Mouse (Mus musculus) ES-E14 (cell line): ENCODE data around the gene Acvr1. TPM values are rescaled to one million over a fixed set of nuclear protein-coding genes. Genes with fewer than 3 reads are reported as not detected.

Source experiments
- DNase-seq: peaks from one replicate; pipeline ENCODE4 v3.0.0-alpha.2; 2013; ENCODE audit warnings: low read depth, low spot score
- H3K27ac ChIP-seq: 2 replicates; pipeline ENCODE4 v1.5.1; 2012; ENCODE audit warnings: low read depth, mild to moderate bottlenecking, low read length, moderate library complexity, mixed read lengths; ENCODE audit not compliant: poor library complexity, insufficient read depth, severe bottlenecking
- H3K36me3 ChIP-seq: 2 replicates; pipeline ENCODE4 v1.6.1; 2012; ENCODE audit warnings: mild to moderate bottlenecking, low read length, moderate library complexity, mixed read lengths; ENCODE audit not compliant: control insufficient read depth, poor library complexity, insufficient read depth, severe bottlenecking
- H3K4me1 ChIP-seq, 2 experiments: fragments of 150-350 bp in 1 of 2; sonication (generic) in 1 of 2; 2 replicates each; pipeline ENCODE4 v1.6.1; 2012; ENCODE audit warnings: low read length in 2 of 2, mild to moderate bottlenecking in 1 of 2, mixed read lengths in 1 of 2; ENCODE audit not compliant: control insufficient read depth in 2 of 2, insufficient read depth in 2 of 2, poor library complexity in 1 of 2
- H3K4me3 ChIP-seq, 2 experiments: fragments of 150-350 bp in 1 of 2; sonication (generic) in 1 of 2; 2 replicates each; pipeline ENCODE4 v1.5.1; 2012; ENCODE audit warnings: low read length in 2 of 2, low read depth in 1 of 2, mild to moderate bottlenecking in 1 of 2, mixed read lengths in 1 of 2; ENCODE audit not compliant: insufficient read depth in 1 of 2, poor library complexity in 1 of 2, severe bottlenecking in 1 of 2
- H3K9ac ChIP-seq: 2 replicates; pipeline ENCODE4 v1.6.1; 2012; ENCODE audit warnings: low read depth, mild to moderate bottlenecking, low read length, mixed read lengths; ENCODE audit not compliant: poor library complexity, insufficient read depth, severe bottlenecking
- H3K9me3 ChIP-seq: fragments of 150-350 bp; sonication (generic); 2 replicates; pipeline ENCODE4 v1.6.1; 2012; ENCODE audit warnings: low read depth, mild to moderate bottlenecking, low read length; ENCODE audit not compliant: control insufficient read depth, insufficient read depth
- CHD2 ChIP-seq: IDR thresholded peaks from 2 replicates; pipeline ENCODE4 v1.6.1; 2014; ENCODE audit warnings: mild to moderate bottlenecking, low read depth, low read length, inconsistent platforms
- HCFC1 ChIP-seq: IDR thresholded peaks from 2 replicates; pipeline ENCODE4 v1.6.1; 2012; ENCODE audit warnings: low read length, inconsistent platforms, borderline replicate concordance; ENCODE audit not compliant: insufficient read depth
- MAFK ChIP-seq: IDR thresholded peaks from 2 replicates; pipeline ENCODE4 v1.6.1; 2014; ENCODE audit warnings: mild to moderate bottlenecking, low read depth, low read length, inconsistent platforms; ENCODE audit not compliant: insufficient read depth
- ZC3H11A ChIP-seq: IDR thresholded peaks from 2 replicates; pipeline ENCODE4 v1.6.1; 2012; ENCODE audit warnings: low read depth, mild to moderate bottlenecking, inconsistent platforms, low read length, borderline replicate concordance
- ZNF384 ChIP-seq: IDR thresholded peaks from 2 replicates; pipeline ENCODE4 v1.6.1; 2012; ENCODE audit warnings: low read depth, low read length, inconsistent platforms
- in situ Hi-C, 2 experiments: fragments of 600-800 bp; cut with MboI; formaldehyde crosslinking; loops; one replicate each; pipeline ENCODE4 v1.15.1; 2025; ENCODE audit warnings: low sequenced_read_pairs in 2 of 2, inconsistent platforms in 1 of 2; ENCODE audit not compliant: unreplicated experiment in 2 of 2
- total RNA-seq: library from RNA; depleted of rRNA; stranded (reverse); fragments of 300-350 nt; gene quantifications from 2 replicates; pipeline ENCODE4 v1.2.3, GENCODE M21; 2012; rRNA removed

Gene Acvr1
- total RNA-seq, result 6.6 and 8.0 TPM in 2 replicates

DNA sequence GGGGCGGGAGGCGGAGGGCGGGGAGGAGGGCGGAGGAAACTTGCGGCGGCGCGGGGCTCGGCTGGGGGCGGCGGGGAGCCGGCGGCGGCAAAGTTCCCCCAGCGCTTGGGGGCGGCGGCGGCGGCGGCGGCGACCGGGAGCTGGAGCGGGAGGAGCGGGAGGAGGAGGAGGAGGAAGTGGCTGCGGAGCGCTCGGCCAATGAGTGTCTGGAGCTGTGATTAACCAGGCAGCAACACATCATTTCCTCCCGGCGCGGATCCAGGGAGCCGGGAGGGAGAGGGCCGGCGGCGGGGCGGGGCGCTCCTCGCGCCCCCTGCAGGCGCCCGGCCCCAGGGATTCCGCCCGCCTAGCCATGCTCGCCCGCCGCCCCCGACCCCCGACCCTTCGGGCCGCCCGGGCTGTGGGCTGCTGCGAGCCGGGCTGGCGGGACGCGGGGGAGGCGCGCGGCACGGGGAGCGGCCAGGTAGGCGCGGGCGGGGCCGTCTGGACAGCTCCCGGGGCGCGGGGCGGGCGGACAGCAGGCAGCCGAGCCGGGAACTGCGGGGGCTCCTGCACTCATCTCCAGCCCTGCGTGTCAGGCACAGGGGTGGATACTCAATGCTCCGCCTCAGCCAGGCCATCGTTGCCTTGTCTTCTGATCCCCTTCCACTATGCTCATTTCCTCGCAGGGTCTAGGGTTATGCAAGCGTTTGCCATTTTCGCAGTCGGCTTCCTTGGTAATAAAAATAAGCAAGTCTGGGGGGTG lies at the start of gene Acvr1, which contains the start of gene Upp2:
Acvr1 (minus strand) TSS at position 92 of the 745 bp plus-strand sequence.
Upp2 (plus strand) TSS at position 233 of the 745 bp plus-strand sequence.
- Histone ChIP-seq H3K4me3 (peak within 1 kb of the TSS; percentile 89 to 93), H3K9me3 (no peaks in the 10 kb centered on the region), H3K4me1 (peaks cover 6 to 12% of the 10 kb centered on the region in 2 experiments; a peak in 3 of 4 replicates), H3K9ac (peak within 1 kb of the TSS; percentile 81), H3K27ac (no peak within 1 kb of the TSS; the same call in 1 of the 2 replicates), H3K36me3 (no peaks in the 10 kb centered on the region)
- TF ChIP-seq MAFK (no peak), ZC3H11A (no peak), ZNF384 (no peak), HCFC1 (no peak), CHD2 (no peak)
- in situ Hi-C loops, result no loop called here
- peak; percentile 54 for DNase-seq

DNA sequence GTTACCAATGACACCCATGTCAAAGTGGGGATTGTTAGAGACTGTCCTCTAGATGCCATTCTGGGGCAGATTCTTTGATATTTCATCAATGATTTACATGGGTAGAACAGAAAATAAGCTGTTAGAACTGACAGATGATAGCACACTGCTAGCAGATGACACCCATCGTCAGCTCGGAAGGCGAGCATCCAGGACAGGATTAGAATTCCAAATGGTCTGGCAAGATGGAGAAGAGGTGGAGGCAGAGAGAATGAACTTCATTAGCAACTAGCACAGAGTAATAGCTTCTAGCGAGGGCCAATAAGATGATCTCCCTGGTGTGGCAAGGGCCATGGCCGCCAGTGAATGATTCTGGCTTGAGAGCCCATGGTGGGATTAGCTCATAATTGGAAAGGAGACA lies 48.8 kb upstream of the Acvr1 start:
- Histone ChIP-seq H3K9ac (no peak overlapping the region), H3K4me1 (no peaks in the 10 kb centered on the region), H3K27ac (no peak overlapping the region), H3K9me3 (no peaks in the 10 kb centered on the region), H3K36me3 (no peaks in the 10 kb centered on the region), H3K4me3 (no peak overlapping the region)
- in situ Hi-C loops, result no loop called here
- TF ChIP-seq HCFC1, result no peak
- TF ChIP-seq MAFK, result no peak
- TF ChIP-seq CHD2, result no peak
- TF ChIP-seq ZNF384, result no peak
- no peak for TF ChIP-seq ZC3H11A
- no peak for DNase-seq

- H3K36me3 ChIP-seq, result no peaks in the 10 kb centered on the region
- no peak overlapping the region for H3K9ac ChIP-seq
- in situ Hi-C loops, result no loop called here
Measured at GRCm38 (mm10) chr2:58614851-58615250, 47.9 kb upstream of the Acvr1 start.

DNA sequence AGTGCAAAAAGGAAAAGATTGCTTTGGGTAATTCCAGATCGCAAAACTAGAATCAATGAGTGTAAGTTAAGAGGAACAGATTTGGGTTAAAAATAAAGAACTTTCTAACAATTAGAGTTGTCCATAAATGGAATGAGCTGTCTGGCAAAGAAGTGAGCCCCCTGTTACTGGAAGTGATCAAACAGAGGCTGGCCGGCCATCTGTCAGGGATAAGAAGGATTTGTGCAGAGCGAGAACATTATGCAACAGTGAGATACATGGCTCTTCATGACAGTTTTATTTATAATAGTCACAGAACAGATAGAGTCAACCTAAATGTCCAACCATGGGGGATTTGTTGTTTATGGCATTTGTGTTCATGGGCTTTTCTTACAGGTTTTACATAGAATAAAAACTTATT lies 46.8 kb upstream of the Acvr1 start:
- Histone ChIP-seq H3K9me3 (no peaks in the 10 kb centered on the region), H3K4me1 (no peaks in the 10 kb centered on the region), H3K4me3 (no peak overlapping the region), H3K36me3 (no peaks in the 10 kb centered on the region), H3K27ac (no peak overlapping the region), H3K9ac (no peak overlapping the region)
- TF ChIP-seq MAFK (no peak), ZNF384 (no peak), CHD2 (no peak), HCFC1 (no peak), ZC3H11A (no peak)
- in situ Hi-C loops, result no loop called here
- no peak for DNase-seq

More at GRCm38 (mm10) chr2:58614851-58615250, 47.9 kb upstream of the Acvr1 start:
- Histone ChIP-seq H3K4me3 (no peak overlapping the region), H3K4me1 (no peaks in the 10 kb centered on the region), H3K9me3 (no peaks in the 10 kb centered on the region), H3K27ac (no peak overlapping the region)
- DNase-seq, result no peak
- TF ChIP-seq MAFK (no peak), HCFC1 (no peak), ZC3H11A (no peak)
